In genomic region chr12:4024356-4024755, GRCm38 (mm10) we compare ENCODE assay signal across 30 mouse cellular contexts. TPM values are rescaled to one million over a fixed set of nuclear protein-coding genes. Genes with fewer than 3 reads are reported as not detected.
DNase-seq lines count a peak whose midpoint lies in the region; ATAC-seq lines count a peak whose summit lies in the region.
"Had no signal": no experiment of that assay in that cellular context is flagged by ENCODE, and none has a peak within 500 bp of the region (broad histone marks: within the 10 kb centered on the region; RNA-seq: fewer than 3 reads in every experiment).

No protein-coding gene starts in this region.

- H3K27me3 ChIP-seq in heart, embryonic 10.5 days (ENCODE audit: insufficient read depth, poor library complexity, severe bottlenecking) = no peaks in the 10 kb centered on the region
- no peaks in the 10 kb centered on the region for H3K27me3 ChIP-seq in heart, embryonic 15.5 days
- H3K27me3 ChIP-seq: CH12.LX; embryonic facial prominence, embryonic 15.5 days; forebrain, embryonic 12.5 days; hindbrain, embryonic 12.5 days; limb, embryonic 13.5 days; lung, embryonic 15.5 days had no signal

- H3K9ac ChIP-seq in heart, embryonic 15.5 days = no peak overlapping the region
- H3K9ac ChIP-seq: embryonic facial prominence, embryonic 15.5 days; forebrain, embryonic 12.5 days; forebrain, postnatal 0 days; hindbrain, embryonic 12.5 days; limb, embryonic 13.5 days; lung, embryonic 15.5 days had no signal

- intact Hi-C loops in heart, postnatal 10 days (cut with DNase I) = no loop called here

- peak overlapping the region; percentile 67 for H3K27ac ChIP-seq in heart, embryonic 10.5 days
- peak overlapping the region; percentile 22; the same call in 1 of the 2 replicates for H3K27ac ChIP-seq in heart, embryonic 15.5 days
- H3K27ac ChIP-seq: embryonic facial prominence, embryonic 10.5 days; embryonic facial prominence, embryonic 15.5 days; forebrain, embryonic 12.5 days; hindbrain, embryonic 12.5 days; limb, embryonic 13.5 days; lung, embryonic 15.5 days had no signal

- DNase-seq in cerebellum, adult 11-12 months = peak; percentile 17
- DNase-seq in cerebellum, adult 18-20 months = no peak
- DNase-seq in heart, embryonic 10.5 days (ENCODE audit: low spot score) = no peak
- no peak for DNase-seq in heart, adult 8-10 months (ENCODE audit: low spot score)
- no peak for DNase-seq in heart, postnatal 10 days
- peak; percentile 69 for DNase-seq in brain, adult 2 months (ENCODE audit: low read depth, low spot score)
- DNase-seq in spleen, postnatal 14 days (ENCODE audit: low spot score in 2 of 2) = no peak
- DNase-seq: adrenal gland, adult 2 months; cerebellum, postnatal 10 days; forebrain, postnatal 0 days; gastrocnemius, postnatal 10 days; kidney, adult 8-10 months; kidney, postnatal 10 days; layer of hippocampus, adult 9-11 months; right cerebral cortex, postnatal 4 days; thymus, adult 2 months; thymus, postnatal 36 days had no signal

- peaks cover 54% of the 10 kb centered on the region for H3K4me1 ChIP-seq in heart, embryonic 10.5 days
- peaks cover 47% of the 10 kb centered on the region for H3K4me1 ChIP-seq in heart, embryonic 15.5 days (replicated peaks)
- H3K4me1 ChIP-seq: forebrain, embryonic 12.5 days; lung, embryonic 15.5 days had no signal

- no peaks in the 10 kb centered on the region for H3K36me3 ChIP-seq in heart, embryonic 10.5 days
- H3K36me3 ChIP-seq in heart, embryonic 15.5 days = no peaks in the 10 kb centered on the region
- H3K36me3 ChIP-seq: embryonic facial prominence, embryonic 10.5 days; embryonic facial prominence, embryonic 15.5 days; forebrain, embryonic 12.5 days; hindbrain, embryonic 12.5 days; limb, embryonic 13.5 days; lung, embryonic 15.5 days had no signal

- no peak overlapping the region; the same call in 1 of the 2 replicates for H3K4me2 ChIP-seq in heart, embryonic 15.5 days
- H3K4me2 ChIP-seq: embryonic facial prominence, embryonic 15.5 days; forebrain, embryonic 12.5 days; hindbrain, embryonic 12.5 days; limb, embryonic 13.5 days; liver, embryonic 11.5 days; lung, embryonic 15.5 days; midbrain, embryonic 11.5 days had no signal

- no peak for ATAC-seq in heart, embryonic 15.5 days (replicated peaks; ENCODE audit: insufficient number of reproducible peaks, insufficient read depth, low FRiP score, low read depth)
- ATAC-seq: activated CD4-positive, CD25-positive, alpha-beta regulatory T cell, adult 4 months; forebrain, postnatal 0 days; intestine, embryonic 16.5 days; midbrain, embryonic 16.5 days had no signal

- H3K9me3 ChIP-seq in heart, embryonic 10.5 days = no peaks in the 10 kb centered on the region
- H3K9me3 ChIP-seq in heart, embryonic 15.5 days (replicated peaks) = no peaks in the 10 kb centered on the region
- H3K9me3 ChIP-seq: embryonic facial prominence, embryonic 10.5 days; embryonic facial prominence, embryonic 15.5 days; forebrain, embryonic 12.5 days; hindbrain, embryonic 12.5 days; limb, embryonic 13.5 days; lung, embryonic 15.5 days had no signal

- no peak overlapping the region for H3K4me3 ChIP-seq in heart, embryonic 10.5 days
- H3K4me3 ChIP-seq in heart, embryonic 15.5 days = no peak overlapping the region
- H3K4me3 ChIP-seq: embryonic facial prominence, embryonic 10.5 days; embryonic facial prominence, embryonic 15.5 days; forebrain, embryonic 12.5 days; hindbrain, embryonic 12.5 days; limb, embryonic 13.5 days; lung, embryonic 15.5 days had no signal

- WGBS in heart, embryonic 10.5 days = 46% methylated on average over 5 of the region's 5 CpGs
- WGBS in heart, embryonic 15.5 days = 46% methylated on average over 5 of the region's 5 CpGs

RNA-seq across cellular contexts. Expression of gene Efr3b, which starts 14.4 kb away (rescaled TPM):
- 9.9 and 16.0 TPM in 2 replicates for polyA plus RNA-seq in heart, embryonic 10.5 days (2016; fragmentation: Nextera tagmentation; extraction: Ambion mirVana)
- total RNA-seq in heart, adult 8-10 months (2022) = 1 to 10 TPM; 5.6 to 8.2 (median 7.0) TPM
- polyA plus RNA-seq in heart, embryonic 15.5 days (2015; fragmentation: Nextera tagmentation; extraction: Ambion mirVana) = 5.1 and 5.4 TPM in 2 replicates
- total RNA-seq in heart, postnatal 10 days (2021) = 10 to 100 TPM in 1 of 2 experiments, 1 to 10 TPM in 1; 9.8 to 15.8 TPM

RNA-seq across cellular contexts. Expression of gene Dnajc27, which starts 58.0 kb away (rescaled TPM):
- 8.2 and 11.0 TPM in 2 replicates for polyA plus RNA-seq in heart, embryonic 10.5 days (2016; fragmentation: Nextera tagmentation; extraction: Ambion mirVana)
- 10 to 100 TPM; 10.0 to 14.9 (median 11.2) TPM for total RNA-seq in heart, adult 8-10 months (2022)
- 7.5 and 7.8 TPM in 2 replicates for polyA plus RNA-seq in heart, embryonic 15.5 days (2015; fragmentation: Nextera tagmentation; extraction: Ambion mirVana)
- total RNA-seq in heart, postnatal 10 days (2021) = 1 to 10 TPM; 6.8 to 7.3 TPM

Comparison
In these comparisons a context has a peak if more than half of its experiments do, and no peak if none do; other contexts are left out.
1. DNase-seq: peak in cerebellum, adult 11-12 months (single experiment) and brain, adult 2 months (single experiment); none in cerebellum, adult 18-20 months (0 of 2), heart, embryonic 10.5 days (single experiment), heart, adult 8-10 months (single experiment), heart, postnatal 10 days (0 of 2) and spleen, postnatal 14 days (0 of 2).